Mouse (Mus musculus) gastrocnemius, adult 18-20 months (tissue): ENCODE data around the gene Ccdc83. TPM values are rescaled to one million over a fixed set of nuclear protein-coding genes. Genes with fewer than 3 reads are reported as not detected.
"Not testable (repeated sequence)": the region's sequence is repeated elsewhere in the genome, so short reads cannot be mapped to it uniquely, and the experiment has no call there.

Source experiments
- DNase-seq: peaks from one replicate; pipeline ENCODE4 v3.0.0; 2021; ENCODE audit warnings: low spot score
- total RNA-seq, 2 experiments: library from RNA; stranded (reverse); gene quantifications; 2 replicates each; pipeline ENCODE4 v1.2.3; 2021

Gene Ccdc83
- total RNA-seq, 2 experiments from 2014 or later, result not detected

DNA sequence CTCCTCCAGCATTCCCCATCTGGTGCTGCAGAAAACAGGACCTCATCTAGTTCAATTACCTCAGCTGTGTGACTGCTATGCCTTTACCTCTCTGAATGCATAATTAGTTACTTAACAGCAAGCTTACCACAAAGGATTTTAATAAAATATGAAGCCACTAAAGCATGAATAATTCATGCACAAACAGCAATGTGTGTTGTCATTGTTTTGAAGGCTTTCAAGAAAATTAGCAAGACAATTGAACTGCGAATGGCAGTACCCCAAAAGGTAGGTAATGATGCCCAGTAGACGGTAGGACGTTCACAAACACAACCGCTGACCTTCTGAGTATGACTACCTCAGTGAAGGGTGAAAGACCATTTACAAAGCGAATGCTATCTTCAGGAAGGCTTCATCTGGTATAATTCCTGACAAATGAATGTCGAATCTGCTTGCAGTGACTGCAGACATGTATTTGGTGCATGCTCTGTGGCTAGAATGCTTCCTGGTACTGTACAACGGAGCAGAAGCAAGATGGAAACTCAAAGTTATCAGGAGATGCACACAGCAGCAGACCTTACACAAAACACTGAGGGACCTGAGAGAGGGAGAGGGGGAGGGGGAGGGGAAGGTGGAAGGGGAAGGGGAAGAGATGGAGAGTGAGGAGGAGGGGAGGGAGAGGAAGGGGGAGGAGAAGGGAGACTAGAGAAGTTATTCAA lies 3.5 kb downstream of the Ccdc83 start:
- no peak for DNase-seq

GRCm38 (mm10) chr7:90259899-90260298 lies 5.7 kb downstream of the Ccdc83 start:
- no peak for DNase-seq

- peak; percentile 44 for DNase-seq
Observed at GRCm38 (mm10) chr7:90258701-90259100, 6.9 kb downstream of the Ccdc83 start.

GRCm38 (mm10) chr7:90252946-90253345 lies 12.6 kb downstream of the Ccdc83 start:
- peak; percentile 16 for DNase-seq

DNA sequence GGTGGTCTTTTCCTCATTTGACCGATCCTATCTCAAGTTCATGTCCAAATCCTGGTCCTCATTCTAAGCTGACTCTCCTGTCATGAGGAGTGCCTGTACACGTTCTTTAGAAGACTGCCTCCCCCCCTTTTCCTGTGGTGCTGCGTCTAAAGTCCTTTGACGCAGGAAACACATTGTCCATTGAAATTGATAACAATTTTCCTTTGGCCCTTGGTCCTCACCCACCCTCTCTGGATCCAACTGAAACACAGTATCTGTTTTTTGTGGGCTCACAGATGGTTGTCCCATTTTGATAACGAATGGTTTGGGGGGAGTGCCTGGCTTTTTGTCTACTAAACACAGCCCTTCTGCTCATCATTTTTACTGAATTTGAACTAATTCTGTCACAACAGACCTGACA lies 21.9 kb downstream of the Ccdc83 start:
- DNase-seq, result no peak

GRCm38 (mm10) chr7:90243151-90243550 lies 22.4 kb downstream of the Ccdc83 start:
- DNase-seq, result no peak

GRCm38 (mm10) chr7:90236289-90236905 lies 29.2 kb downstream of the Ccdc83 start:
- no peak for DNase-seq

GRCm38 (mm10) chr7:90233921-90234320 lies 31.7 kb downstream of the Ccdc83 start:
- DNase-seq, result peak; percentile 42

- DNase-seq, result no peak
Observed at GRCm38 (mm10) chr7:90231431-90231830, 34.1 kb downstream of the Ccdc83 start.

DNA sequence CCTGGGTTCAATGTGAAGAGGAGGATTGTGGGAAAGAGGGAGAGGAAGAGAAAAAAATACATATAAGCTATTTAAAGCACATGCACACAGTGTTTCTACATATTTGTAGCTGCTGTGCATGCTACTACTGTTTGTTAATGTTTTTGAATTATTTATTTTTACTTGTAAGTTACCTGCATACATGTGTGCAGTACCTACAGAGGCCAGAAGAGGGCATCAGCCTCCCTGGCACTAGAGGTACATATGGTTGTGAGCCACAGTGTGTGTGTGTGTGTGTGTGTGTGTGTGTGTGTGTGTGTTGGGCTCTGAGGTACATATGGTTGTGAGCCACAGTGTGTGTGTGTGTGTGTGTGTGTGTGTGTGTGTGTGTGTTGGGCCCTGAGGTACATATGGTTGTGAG lies 36.7 kb downstream of the Ccdc83 start:
- DNase-seq, result not testable (repeated sequence)

- DNase-seq, result no peak
Observed at GRCm38 (mm10) chr7:90228075-90228474, 37.5 kb downstream of the Ccdc83 start.

DNA sequence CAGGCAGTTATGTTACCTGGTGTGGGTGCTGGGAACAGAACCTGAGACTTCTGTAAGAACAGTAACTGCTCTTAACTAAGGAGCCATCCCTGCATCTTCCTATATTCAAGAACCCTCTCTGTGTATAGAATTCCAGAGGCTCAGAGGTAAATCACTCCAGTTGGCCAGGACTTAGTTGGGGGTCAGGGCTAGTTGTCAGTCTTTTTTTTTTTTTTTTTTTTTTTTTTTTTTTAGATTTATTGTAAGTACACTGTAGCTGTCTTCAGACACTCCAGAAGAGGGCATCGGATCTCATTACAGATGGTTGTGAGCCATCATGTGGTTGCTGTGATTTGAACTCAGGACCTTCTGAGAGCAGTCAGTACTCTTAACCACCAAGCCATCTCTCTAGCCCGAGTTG lies 44.1 kb downstream of the Ccdc83 start:
- DNase-seq, result no peak

GRCm38 (mm10) chr7:90218122-90218521 lies 47.5 kb downstream of the Ccdc83 start:
- DNase-seq, result no peak

DNA sequence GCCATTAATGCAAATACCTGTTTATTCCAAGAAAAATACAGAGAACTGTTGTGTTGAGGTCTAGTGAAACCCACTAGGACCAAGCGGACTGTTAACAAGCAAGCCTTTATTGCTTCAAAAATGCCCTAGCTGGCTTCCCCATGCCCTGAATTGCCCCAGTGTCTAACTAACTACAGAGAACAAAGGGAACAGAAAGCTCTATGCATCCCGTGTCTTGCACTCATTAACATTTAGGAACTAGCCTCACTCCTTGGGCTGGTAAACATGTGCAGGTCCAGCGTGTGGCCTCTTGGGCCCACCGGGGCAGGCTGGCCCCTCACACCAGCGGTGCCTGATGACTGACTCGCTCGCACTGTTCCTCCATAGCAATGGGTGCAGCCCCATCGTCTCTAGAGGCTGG lies 49.1 kb downstream of the Ccdc83 start:
- DNase-seq, result no peak

DNA sequence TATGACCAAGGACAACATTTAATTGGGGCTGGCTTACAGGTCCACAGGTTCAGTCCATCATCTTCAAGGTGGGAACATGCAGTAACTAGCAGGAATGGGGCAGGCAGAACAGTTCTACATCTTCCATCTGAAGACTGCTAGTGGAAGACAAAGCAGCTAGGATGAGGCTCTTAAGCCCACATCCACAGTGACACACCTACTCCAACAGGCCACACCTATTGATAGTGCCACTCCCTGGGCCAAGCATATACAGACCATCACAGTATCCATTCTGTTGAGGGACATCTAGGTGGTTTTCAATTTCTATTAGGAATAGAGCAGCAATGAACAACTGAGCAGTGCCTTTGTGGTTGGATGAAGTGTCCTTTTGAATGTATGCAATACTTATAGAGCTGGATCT lies 54.6 kb downstream of the Ccdc83 start:
- no peak for DNase-seq

GRCm38 (mm10) chr7:90210116-90210515 lies 55.5 kb downstream of the Ccdc83 start:
- peak; percentile 39 for DNase-seq

- no peak for DNase-seq
Observed at GRCm38 (mm10) chr7:90203914-90204313, 61.7 kb downstream of the Ccdc83 start.

GRCm38 (mm10) chr7:90201877-90202465 lies 63.6 kb downstream of the Ccdc83 start:
- no peak for DNase-seq

GRCm38 (mm10) chr7:90200251-90200650 lies 65.3 kb downstream of the Ccdc83 start:
- peak; percentile 41 for DNase-seq

DNA sequence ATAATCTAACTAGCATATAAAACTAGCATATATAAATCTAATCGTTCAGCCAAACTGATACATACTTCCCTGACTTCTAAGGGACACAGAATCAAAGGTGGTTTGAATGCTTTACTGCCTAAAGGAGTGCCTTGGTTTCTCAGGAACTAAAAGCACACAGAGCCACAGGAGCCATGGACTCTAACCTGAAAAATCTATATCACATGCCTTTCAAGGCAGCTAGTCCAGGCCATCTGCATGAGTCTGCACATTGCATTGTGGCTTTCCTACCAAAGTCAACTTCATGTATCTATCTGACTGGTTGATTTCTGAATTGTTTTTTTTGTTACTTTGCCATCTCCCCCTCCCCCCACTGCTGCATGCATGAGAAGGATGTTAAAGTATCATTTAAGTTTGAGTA lies 84.9 kb downstream of the Ccdc83 start:
- DNase-seq, result no peak

- DNase-seq, result no peak
Observed at GRCm38 (mm10) chr7:90175576-90175975, 90.0 kb downstream of the Ccdc83 start.
